Mouse (Mus musculus) erythroblast, embryonic 14.5 days (primary cell): Measurements from ENCODE around the gene Canx. TPM values are rescaled to one million over a fixed set of nuclear protein-coding genes. Genes with fewer than 3 reads are reported as not detected.

ENCODE experiments used
- H3K27me3 ChIP-seq: 2 replicates; pipeline ENCODE4 v1.6.1; 2012; ENCODE audit warnings: inconsistent platforms; ENCODE audit not compliant: control insufficient read depth
- H3K36me3 ChIP-seq: 2 replicates; pipeline ENCODE4 v1.6.1; 2012; ENCODE audit warnings: mild to moderate bottlenecking, inconsistent platforms; ENCODE audit not compliant: control insufficient read depth
- H3K4me1 ChIP-seq: 2 replicates; pipeline ENCODE4 v1.6.1; 2012; ENCODE audit warnings: inconsistent platforms; ENCODE audit not compliant: control insufficient read depth
- H3K4me3 ChIP-seq: replicated peaks from 2 replicates; pipeline ENCODE3; 2012; ENCODE audit warnings: moderate library complexity, mild to moderate bottlenecking, inconsistent platforms
- H3K9me3 ChIP-seq: 2 replicates; pipeline ENCODE4 v1.6.1; 2012; ENCODE audit warnings: low read length, inconsistent platforms, mixed read lengths; ENCODE audit not compliant: control insufficient read depth
- GATA1 ChIP-seq: IDR thresholded peaks from 2 replicates; pipeline ENCODE4 v1.6.1; 2012; ENCODE audit warnings: low read length, inconsistent platforms, mixed read lengths
- TAL1 ChIP-seq: IDR thresholded peaks from 3 replicates; pipeline ENCODE4 v1.6.1; 2012; ENCODE audit warnings: low read length, inconsistent platforms, mixed read lengths
- polyA plus RNA-seq: library from polyadenylated mRNA; stranded (reverse); fragments of >175 nt; gene quantifications from 2 replicates; pipeline ENCODE4 v1.2.3, GENCODE M21; 2012

Canx gene
- polyA plus RNA-seq, 1 experiment = 8.5 TPM

DNA sequence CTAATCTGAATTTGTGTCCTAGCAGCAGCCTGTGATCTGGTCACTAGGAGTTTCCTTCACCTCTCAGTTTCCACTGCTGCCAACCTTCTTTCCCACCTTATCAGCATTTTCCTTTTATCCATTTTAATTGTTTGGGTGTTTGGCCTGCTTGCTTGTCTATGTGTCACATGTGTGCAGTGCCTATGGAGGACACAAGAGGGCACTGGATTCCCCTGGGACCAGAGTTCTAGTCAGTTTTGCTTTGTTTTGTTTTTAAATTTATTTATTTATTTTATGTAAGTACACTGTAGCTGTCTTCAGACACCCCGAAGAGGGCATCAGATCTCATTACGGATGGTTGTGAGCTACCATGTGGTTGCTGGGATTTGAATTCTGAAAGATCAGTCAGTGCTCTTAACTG, 56.3 kb downstream of the Canx start:
- H3K36me3 ChIP-seq = peaks cover 41% of the 10 kb centered on the region
- no peak overlapping the region for H3K4me3 ChIP-seq
- peaks cover 2% of the 10 kb centered on the region; the same call in 1 of the 2 replicates for H3K4me1 ChIP-seq
- H3K9me3 ChIP-seq = no peaks in the 10 kb centered on the region
- H3K27me3 ChIP-seq = no peaks in the 10 kb centered on the region
- no peak for TF ChIP-seq TAL1

DNA sequence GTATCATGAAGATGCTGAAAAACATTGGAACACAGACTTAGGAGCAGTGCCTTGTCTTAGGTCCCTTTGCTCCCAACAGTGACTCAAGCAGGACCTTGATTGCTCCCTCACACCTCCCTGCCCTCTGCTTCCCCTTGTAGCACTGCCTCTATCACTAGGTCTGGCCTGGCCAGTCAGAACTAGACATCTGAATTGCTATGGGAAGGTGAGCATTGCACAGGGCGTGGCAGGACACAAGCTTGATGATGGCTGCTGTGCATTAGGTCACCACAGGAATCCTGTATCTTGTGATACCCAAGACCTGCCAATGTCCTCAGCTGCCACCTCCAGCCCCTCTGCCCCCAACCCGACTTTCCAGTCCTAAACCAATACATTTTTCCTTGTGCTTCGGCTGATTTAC, 58.5 kb downstream of the Canx start:
- H3K9me3 ChIP-seq = no peaks in the 10 kb centered on the region
- TF ChIP-seq GATA1 (no peak), TAL1 (no peak)
- H3K27me3 ChIP-seq = no peaks in the 10 kb centered on the region
- H3K4me3 ChIP-seq = no peak overlapping the region
- peaks cover 2% of the 10 kb centered on the region; the same call in 1 of the 2 replicates for H3K4me1 ChIP-seq
- H3K36me3 ChIP-seq = peaks cover 57% of the 10 kb centered on the region

DNA sequence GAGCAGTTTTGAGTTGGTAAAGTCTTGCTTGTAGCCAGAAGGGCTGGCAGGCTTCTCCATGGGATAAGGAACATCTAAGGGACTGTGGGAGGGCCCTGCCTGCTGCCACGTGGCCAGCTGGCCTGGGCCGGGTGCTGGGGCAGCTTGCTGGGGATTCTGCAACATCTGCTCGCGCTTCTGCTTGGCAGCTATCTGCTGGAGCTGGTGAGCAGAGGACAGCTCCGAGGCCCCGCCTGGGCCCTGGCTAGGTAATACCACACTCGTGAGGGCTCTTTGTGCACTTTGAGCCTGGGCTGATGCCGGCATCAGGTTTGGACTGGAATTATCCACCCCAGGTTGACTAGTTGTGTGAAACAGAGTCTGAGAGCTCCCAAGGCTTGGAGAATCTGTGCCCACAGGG, 59.5 kb downstream of the Canx start:
- H3K36me3 ChIP-seq = peaks cover 68% of the 10 kb centered on the region
- H3K27me3 ChIP-seq = no peaks in the 10 kb centered on the region
- peaks cover 2% of the 10 kb centered on the region; the same call in 1 of the 2 replicates for H3K4me1 ChIP-seq
- H3K9me3 ChIP-seq = no peaks in the 10 kb centered on the region
- H3K4me3 ChIP-seq = no peak overlapping the region
- TF ChIP-seq TAL1 = no peak
- no peak for TF ChIP-seq GATA1

DNA sequence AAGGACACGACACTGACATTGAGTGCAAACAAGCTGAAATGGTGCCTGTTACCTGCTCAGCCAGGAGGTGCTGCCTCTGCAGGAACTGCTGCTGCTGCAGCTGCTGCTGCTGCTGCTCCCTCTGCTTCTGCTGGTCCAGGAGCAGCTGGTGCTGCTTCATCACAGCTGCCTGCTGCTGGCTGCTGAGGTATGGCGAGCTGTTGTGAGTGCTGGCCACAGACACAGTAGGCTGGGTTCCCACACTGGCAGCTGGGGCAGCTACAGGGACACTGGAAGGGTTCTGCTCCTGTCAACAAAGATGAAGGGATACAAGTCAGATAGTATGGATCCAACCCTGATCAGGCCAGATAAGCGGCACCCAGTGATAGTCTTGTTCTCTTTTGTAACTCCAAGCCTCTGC, 62.3 kb downstream of the Canx start:
- no peaks in the 10 kb centered on the region for H3K9me3 ChIP-seq
- H3K4me1 ChIP-seq = peaks cover 2% of the 10 kb centered on the region; the same call in 1 of the 2 replicates
- H3K36me3 ChIP-seq = peaks cover 92% of the 10 kb centered on the region
- H3K27me3 ChIP-seq = no peaks in the 10 kb centered on the region
- TF ChIP-seq GATA1 (no peak), TAL1 (no peak)
- no peak overlapping the region for H3K4me3 ChIP-seq

DNA sequence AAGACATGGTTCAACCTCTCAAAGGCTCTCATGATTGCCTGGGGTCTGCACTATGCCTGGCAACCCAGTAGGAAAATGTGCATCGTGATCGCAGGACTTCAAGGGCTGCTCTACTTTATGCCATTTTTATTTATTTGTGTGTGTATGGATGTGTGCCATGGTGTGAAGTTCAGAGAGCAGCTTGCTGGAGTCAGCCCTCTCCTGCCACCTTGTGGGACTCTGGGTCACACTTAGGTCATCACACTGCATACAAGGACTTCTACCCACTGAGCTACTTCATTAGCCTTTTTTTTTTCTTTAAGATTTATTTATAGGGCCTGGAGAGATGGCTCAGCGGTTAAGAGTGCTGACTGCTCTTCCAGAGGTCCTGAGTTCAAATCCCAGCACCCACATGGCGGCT, 63.5 kb downstream of the Canx start:
- no peaks in the 10 kb centered on the region; the same call in 1 of the 2 replicates for H3K4me1 ChIP-seq
- peaks cover 94% of the 10 kb centered on the region for H3K36me3 ChIP-seq
- TF ChIP-seq TAL1 (no peak), GATA1 (no peak)
- H3K4me3 ChIP-seq = no peak overlapping the region
- no peaks in the 10 kb centered on the region for H3K27me3 ChIP-seq
- H3K9me3 ChIP-seq = no peaks in the 10 kb centered on the region

DNA sequence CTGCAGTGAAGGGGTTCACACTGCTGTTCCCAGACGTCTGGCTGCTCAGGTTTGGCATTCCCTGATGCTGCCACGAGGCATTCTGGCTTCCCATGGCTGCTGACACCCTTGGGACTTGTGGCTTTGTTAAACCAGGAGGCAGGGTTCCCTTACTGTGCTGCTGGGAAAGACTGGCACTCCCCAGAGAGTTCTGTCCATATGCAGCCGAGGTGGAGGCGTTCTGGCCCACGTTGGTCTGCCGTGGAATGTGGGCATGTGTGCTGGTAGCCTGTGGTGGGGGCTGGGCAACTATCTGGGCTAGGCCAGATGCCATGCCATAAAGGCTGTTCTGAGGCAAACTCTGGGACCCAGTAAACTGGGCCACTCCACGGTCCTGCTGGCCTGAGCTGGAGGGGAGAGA, 67.2 kb downstream of the Canx start:
- TF ChIP-seq TAL1 (no peak), GATA1 (no peak)
- H3K4me3 ChIP-seq = no peak overlapping the region
- H3K27me3 ChIP-seq = no peaks in the 10 kb centered on the region
- H3K9me3 ChIP-seq = no peaks in the 10 kb centered on the region
- no peaks in the 10 kb centered on the region; the same call in 1 of the 2 replicates for H3K4me1 ChIP-seq
- H3K36me3 ChIP-seq = peaks cover 71% of the 10 kb centered on the region

DNA sequence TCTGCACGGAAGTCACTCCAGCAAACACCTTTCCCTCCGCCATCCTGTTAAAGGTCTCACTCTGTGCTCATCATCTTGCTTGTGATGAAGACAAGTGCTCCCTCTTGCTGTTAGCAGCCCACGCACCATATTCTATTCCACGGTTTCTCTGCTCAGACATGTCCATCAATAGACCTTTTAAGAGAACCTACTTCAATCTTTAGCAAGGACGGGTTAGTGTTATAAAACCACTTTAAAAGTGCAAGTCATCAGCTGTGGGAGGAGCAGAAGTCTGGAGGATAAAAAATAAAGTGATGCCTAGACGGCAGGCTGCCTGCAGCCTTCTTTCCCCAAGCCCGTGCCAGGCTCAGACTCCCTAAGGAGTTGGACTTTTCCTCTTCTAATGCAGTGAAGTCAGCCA, 68.9 kb downstream of the Canx start:
- H3K36me3 ChIP-seq = peaks cover 57% of the 10 kb centered on the region
- H3K4me1 ChIP-seq = no peaks in the 10 kb centered on the region; the same call in 1 of the 2 replicates
- TF ChIP-seq GATA1 = no peak
- no peak overlapping the region for H3K4me3 ChIP-seq
- H3K9me3 ChIP-seq = no peaks in the 10 kb centered on the region
- no peaks in the 10 kb centered on the region for H3K27me3 ChIP-seq

DNA sequence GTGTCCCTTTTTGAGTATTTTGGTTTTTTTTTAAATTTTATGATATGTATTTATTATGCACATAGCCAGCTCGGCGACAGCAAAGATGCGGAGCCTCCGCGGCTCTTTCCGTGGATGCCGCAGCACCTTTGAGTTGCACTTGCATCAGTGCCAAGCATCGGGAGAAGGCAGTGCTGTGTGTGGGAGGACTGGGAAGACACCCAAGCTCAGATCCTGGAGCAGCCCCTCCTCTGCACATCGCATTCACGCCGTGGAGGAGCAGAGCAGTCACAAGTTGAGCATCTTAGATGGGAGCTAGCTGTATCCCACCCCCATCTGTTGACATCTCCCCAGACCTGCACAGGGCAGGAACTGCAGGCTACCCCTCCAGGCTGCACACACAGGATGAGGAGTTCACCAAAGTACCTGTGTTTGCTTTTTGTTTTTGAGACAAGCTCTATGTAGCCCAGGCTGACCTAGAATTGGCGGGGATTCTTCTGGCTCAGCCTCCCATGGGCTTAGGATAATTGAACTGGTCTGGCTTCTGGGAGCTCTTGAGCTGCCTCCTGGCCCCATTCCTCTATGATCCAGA, 71.4 kb downstream of the Canx start:
- no peak for TF ChIP-seq TAL1
- no peak for TF ChIP-seq GATA1
- Histone ChIP-seq H3K27me3 (no peaks in the 10 kb centered on the region), H3K9me3 (no peaks in the 10 kb centered on the region), H3K4me1 (no peaks in the 10 kb centered on the region; the same call in 1 of the 2 replicates), H3K4me3 (no peak overlapping the region), H3K36me3 (peaks cover 32% of the 10 kb centered on the region)

DNA sequence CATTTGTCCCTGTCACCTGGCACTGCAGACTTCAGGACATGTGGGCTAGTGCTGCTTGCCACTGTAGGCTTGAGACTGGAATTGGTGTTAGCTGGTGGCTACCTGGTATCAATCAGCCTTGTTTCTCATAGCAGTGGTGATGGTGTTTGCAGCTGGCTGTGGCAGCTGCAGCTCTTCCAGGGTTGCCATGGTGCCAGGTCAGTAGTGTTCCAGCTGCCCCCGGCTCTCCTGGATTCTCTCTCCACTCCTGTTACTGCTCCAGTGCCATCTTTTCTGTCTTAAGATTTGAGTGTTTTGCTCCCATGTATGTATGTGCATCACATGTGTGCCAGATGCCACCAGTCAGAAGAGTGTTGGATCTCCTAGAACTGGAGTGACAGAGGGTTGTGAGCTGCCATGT, 72.1 kb downstream of the Canx start:
- H3K36me3 ChIP-seq = peaks cover 25% of the 10 kb centered on the region
- no peaks in the 10 kb centered on the region; the same call in 1 of the 2 replicates for H3K4me1 ChIP-seq
- H3K4me3 ChIP-seq = no peak overlapping the region

More for the DNA sequence above, 72.1 kb downstream of the Canx start:
- Histone ChIP-seq H3K9me3 (no peaks in the 10 kb centered on the region), H3K27me3 (no peaks in the 10 kb centered on the region)
- TF ChIP-seq TAL1 (no peak), GATA1 (no peak)
